Mouse (Mus musculus) liver, adult 2 months (tissue): ENCODE results near the gene Slc13a1.

Experiments used
- CTCF ChIP-seq: fragments of 200-500 bp; IDR thresholded peaks from 2 replicates; pipeline ENCODE4 v1.5.1; 2011; ENCODE audit warnings: low read depth, low read length, control low read depth
- POLR2A ChIP-seq: fragments of 200-500 bp; IDR thresholded peaks from 2 replicates; pipeline ENCODE4 v1.6.1; 2011; ENCODE audit warnings: low read length, control low read depth; ENCODE audit not compliant: insufficient read depth; ENCODE audit errors: extremely low read depth

GRCm38 (mm10) chr6:24097400-24097799 is 70.5 kb downstream of the Slc13a1 start:
- TF ChIP-seq POLR2A (no peak), CTCF (no peak)
